Mouse (Mus musculus) myocyte (in vitro differentiated cells): ENCODE results near the gene Bend5.

ENCODE experiments used
- CEBPB ChIP-seq: IDR thresholded peaks from 2 replicates; pipeline ENCODE4 v1.6.1; 2011; ENCODE audit warnings: mild to moderate bottlenecking, moderate library complexity; ENCODE audit not compliant: poor library complexity, insufficient read depth, severe bottlenecking
- E2F4 ChIP-seq: IDR thresholded peaks from one replicate; pipeline ENCODE4 v1.6.1; 2011; ENCODE audit warnings: mild to moderate bottlenecking, control low read depth, moderate library complexity; ENCODE audit not compliant: insufficient read depth
- MAX ChIP-seq: IDR thresholded peaks from one replicate; pipeline ENCODE4 v1.6.1; 2011; ENCODE audit warnings: low read depth, mild to moderate bottlenecking, control low read depth
- MYOG ChIP-seq, 3 experiments: IDR thresholded peaks; one replicate each; pipeline ENCODE4 v1.6.1; 2011; ENCODE audit warnings: control low read depth in 2 of 3, low read depth in 2 of 3, mild to moderate bottlenecking in 2 of 3; ENCODE audit not compliant: insufficient read length in 2 of 3, control insufficient read depth in 1 of 3, insufficient read depth in 1 of 3
- POLR2A ChIP-seq: IDR thresholded peaks from one replicate; pipeline ENCODE4 v1.6.1; 2011; ENCODE audit warnings: low read depth, mild to moderate bottlenecking, control low read depth, moderate library complexity; ENCODE audit not compliant: insufficient read length
- TCF12 ChIP-seq: IDR thresholded peaks from one replicate; pipeline ENCODE4 v1.6.1; 2011; ENCODE audit warnings: mild to moderate bottlenecking, control low read depth; ENCODE audit not compliant: poor library complexity, insufficient read depth, severe bottlenecking
- USF1 ChIP-seq: IDR thresholded peaks from one replicate; pipeline ENCODE4 v1.6.1; 2011; ENCODE audit warnings: low read depth, mild to moderate bottlenecking, control low read depth, moderate library complexity

- TF ChIP-seq POLR2A (no peak), MYOG (IDR thresholded peaks at IDR 0.05; ENCODE audit: control insufficient read depth in 1 of 3, insufficient read depth in 1 of 3, insufficient read length in 2 of 3, low read depth in 2 of 3) (no peak), USF1 (no peak), MAX (no peak), E2F4 (no peak), TCF12 (no peak), CEBPB (no peak)
These were observed 70.4 kb downstream of the Bend5 start for GRCm38 (mm10) chr4:111485189-111485588.
